Mouse (Mus musculus) embryo, embryonic 11 days (tissue): ENCODE results near the gene Jam2.

Source experiments
- DNase-seq: peaks from one replicate; pipeline ENCODE4 v3.0.0-alpha.2; 2015

Jam2 gene

DNA sequence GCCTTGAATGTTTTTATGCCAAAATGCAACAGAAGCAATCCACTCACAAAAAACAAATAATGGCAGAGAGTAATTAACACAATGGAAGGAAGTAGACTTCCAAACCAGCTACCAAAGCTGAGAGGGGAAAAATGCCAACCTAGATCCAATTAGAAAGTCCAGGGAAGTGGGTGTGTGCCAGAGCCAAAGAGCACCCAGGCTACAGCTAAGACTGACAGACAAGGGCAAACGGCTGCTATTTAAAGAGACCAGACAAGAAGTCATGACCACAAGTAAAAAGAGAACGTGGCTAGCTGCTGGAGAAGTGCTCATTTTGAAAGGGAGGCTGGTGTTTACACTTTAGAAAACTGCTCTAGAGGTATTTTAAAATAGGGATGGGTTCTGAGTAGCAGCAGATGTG lies 9.4 kb downstream of the Jam2 start:
- DNase-seq: no peak

DNA sequence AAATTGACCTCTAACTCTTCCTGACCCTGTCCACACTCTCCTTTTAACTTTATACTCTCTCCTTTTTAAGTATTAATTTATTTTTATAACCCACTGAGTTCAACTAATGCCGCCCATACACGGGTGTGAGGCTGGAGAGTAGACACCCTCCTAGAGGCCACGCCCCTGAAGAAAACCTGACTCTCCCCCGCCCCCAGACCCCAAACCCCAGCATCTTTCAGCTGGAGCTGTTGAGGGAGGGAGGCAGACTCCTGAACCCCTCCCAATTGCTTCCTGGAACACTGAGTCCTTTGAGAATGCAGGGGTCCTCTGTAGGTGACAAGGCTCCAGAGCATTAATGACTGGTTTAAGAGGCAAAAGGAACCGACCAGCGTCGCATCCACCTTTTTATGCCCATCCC lies 11.0 kb downstream of the Jam2 start:
- DNase-seq: no peak

DNA sequence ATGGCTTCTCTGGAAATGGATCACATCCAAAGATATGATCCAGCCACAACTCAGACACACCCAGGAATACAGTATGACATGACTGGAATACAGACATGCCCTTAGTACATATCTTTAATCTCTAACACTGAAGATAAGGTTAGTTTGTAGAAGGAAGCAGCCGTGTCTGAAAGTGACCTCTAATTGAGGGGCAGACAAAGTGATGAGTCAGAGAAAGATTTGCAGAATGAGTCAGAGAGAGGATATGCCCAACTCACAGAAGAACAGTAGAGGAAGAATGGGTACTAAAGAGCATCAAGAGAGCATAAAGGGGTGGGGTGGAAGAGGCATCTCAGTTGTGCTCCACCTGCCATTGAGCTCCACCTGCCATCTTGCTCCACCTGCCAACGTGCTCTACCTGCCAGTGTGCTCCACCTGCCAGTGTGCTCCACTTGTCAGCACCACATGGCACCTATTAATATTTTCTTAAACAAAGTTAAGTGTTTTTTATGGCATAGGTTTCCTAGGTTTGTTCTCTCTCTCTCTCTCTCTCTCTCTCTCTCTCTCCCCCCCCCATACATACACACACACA lies 16.8 kb downstream of the Jam2 start:
- no peak for DNase-seq

DNA sequence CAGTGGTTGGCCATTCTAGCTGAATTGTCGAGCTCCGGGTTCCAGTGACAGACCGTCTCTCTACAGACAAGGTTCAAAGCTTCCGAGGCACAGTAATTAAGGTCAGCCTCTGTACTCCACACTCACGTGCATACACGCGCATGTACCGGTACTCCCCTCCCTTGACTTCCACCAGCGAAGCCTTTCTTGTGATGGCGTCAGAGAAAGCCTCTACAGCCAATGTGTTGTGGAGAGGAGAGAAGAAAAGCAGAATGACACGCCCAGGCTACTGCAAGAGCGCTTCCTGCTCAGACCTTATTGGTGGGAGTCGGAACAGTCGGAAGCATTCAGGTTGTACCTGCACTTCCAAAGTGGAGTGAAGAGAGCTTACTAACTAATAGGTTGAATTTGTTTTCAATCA lies 19.5 kb downstream of the Jam2 start:
- no peak for DNase-seq

DNA sequence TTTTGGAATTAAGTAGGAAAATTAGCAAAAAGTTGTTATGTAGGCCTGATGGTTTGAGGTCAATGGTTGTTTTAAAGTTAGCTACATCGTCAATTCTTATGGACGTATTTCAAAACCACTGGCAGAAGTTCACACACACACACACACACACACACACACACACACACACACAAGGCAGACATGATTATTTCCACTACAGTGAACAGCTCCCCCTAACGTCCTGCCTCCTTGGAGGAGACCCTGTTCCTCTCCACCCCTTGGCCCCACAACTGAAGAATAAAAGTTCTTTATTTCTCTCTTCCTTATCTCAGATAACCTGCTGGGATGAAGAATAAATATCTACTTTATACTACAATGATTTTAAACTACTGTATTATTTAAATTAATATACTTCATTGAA lies 21.4 kb downstream of the Jam2 start:
- DNase-seq: no peak

DNA sequence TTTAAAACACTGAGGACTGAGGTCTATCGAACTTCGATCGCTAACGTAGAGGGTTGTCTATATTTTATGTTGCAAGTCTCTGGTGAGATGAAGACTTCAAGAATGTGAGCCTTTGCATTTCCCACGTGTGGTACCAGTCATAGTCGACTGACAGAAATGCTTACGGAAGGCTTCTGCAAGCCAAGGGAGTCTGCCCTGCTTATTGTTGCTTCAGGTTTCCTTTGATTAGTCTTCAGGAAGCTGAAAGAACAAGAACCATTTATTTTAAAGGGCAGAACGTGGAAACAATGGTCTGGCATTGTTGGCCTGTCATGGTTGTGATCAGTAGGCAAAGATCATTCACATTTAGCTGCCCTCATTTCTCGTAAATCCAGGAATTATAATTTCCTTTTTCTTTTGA lies 22.8 kb downstream of the Jam2 start:
- DNase-seq: no peak

DNA sequence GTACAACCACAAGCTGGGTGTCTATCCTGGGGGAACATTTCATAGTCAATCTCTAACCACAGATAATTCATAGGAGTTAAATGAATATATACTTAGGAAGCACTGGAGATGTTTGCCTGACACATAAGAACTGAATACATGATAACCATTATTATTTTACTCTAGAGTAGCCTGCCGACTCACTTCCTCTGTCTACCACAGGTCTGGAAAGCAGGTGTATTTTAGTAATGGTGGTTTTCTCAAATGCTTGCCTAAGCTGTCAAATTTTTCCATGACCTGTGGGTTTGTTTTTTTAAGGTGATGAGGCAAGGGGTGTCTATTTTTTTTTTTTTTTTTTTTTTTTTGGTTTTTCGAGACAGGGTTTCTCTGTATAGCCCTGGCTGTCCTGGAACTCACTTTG lies 26.1 kb downstream of the Jam2 start:
- DNase-seq: no peak

DNA sequence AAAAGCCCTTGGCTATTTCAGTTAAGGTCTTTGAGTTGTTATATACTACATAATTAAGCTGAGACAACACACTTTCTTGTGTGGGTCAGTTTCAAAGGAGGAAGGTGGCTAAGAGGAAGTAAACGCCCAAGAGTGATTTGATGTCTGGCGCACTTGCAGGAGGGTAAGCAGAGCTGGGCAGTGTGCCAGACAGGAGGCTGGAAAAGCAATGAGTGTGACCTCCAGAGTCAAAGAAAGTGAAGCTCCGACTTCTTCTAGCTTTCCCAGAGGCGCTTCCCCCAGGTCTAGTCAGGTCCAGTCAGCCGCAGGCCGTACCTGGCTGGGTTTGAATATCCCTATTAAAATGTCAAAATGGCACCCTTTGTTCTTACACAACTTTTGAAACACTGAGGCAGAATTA lies 28.3 kb downstream of the Jam2 start:
- no peak for DNase-seq

DNA sequence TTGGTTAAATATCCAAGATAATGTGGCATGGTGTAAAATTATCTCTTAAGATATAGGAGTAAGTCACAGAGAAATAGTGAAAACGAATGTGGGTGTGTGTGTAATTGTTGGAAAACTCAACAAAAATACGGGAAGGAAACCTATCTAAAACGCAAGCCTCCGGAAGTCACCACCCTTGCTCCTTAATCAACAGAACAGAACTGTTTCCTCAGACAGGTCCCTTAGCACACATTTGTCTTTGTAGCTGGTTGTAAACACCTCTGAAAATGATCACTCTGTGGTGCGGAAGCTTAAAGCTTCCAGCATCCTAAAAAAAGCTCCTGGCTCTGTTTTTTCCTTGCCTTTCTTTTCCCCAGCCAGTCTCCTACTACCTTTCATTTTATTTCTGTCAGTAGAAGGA lies 30.9 kb downstream of the Jam2 start:
- DNase-seq: no peak

DNA sequence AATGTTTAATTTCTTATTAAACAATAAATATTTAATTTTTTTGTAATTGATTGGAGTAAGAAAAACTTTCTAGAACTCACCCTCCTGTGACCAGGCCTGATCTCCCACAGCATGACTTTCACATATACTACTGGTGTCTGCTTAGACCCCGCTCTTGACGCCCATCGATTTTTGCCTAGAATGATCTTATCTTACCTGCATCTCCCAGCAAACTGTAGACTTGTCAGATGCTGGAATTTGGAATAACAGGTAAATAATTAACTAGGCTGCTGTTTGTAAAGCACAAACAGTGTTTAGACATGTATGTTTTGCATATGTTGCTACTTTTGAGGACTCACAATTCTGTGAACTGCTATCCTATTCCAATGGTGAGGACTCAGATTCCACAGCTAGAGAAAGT lies 32.3 kb downstream of the Jam2 start:
- DNase-seq: no peak

DNA sequence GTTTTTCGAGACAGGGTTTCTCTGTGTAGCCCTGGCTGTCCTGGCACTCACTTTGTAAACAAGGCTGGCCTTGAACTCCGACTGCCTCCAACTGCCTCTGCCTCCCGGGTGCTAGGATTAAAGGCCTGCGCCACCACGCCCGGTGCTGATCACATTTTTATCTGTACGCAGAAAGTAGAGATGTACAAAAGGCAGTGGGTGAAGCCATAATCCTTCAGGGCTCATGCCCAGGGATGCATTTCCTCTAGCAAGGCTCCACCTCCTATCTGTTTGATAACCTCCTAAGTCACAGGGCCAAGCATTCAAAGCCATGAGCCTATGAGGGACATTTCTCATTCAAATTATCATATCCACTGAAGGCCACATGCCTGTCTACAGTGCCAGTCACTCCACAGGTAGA lies 34.0 kb downstream of the Jam2 start:
- no peak for DNase-seq

DNA sequence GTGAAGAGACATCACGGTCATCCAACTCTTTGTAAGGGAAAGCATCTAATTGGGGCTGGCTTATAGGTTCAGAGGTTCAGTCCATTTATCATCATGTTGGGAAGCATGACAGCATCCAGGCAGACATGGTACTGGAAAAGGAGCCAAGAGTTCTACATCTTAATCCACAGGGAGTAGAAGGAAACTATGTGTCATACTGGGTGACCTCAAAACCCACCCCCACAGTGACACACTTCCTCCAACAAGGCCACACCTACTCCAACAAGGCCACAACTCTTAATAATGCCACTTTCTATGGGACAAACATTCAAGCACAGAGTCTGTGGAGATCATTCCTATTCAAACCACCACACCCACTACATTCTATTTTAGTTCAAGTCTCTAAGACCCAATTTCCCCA lies 36.3 kb downstream of the Jam2 start:
- no peak for DNase-seq

DNA sequence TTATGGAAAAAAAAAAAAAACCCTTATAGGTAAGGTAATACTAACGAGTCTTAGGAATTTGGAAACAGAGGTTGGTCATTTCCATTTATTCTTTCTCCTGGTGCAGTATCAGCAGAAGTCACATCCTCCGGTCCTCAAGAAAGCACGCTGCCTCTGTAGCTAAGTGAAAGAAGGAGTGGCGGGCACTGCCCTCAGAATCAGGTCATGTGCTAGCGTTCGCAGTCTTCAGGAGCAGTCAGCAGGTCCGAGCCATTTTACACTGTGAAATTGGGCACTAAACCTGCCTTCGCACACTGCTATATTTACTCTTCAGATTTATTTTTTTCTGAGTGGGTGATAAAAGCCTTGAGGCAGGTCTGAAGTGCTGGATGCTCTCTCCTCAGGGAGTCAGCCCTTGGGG lies 39.9 kb downstream of the Jam2 start:
- DNase-seq: no peak

DNA sequence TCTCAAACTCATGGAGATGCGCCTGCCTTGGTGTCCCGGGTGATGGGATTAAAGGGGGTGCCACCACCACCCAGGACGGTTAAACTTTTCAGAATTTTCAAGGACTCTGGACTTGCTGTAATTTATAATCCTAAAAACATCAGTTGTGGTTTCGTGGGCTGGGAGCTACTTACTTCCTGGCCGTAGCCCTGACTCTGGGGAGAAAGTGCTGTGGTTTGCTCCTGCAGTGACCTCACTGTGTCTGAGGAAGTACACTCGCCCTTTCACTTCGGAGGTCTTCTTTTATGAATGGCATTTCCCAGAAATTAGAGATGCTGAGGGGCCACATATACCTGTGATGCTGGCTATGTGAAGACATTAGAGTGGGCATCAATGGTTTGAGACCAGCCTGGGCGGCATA lies 40.6 kb downstream of the Jam2 start:
- DNase-seq: no peak

DNA sequence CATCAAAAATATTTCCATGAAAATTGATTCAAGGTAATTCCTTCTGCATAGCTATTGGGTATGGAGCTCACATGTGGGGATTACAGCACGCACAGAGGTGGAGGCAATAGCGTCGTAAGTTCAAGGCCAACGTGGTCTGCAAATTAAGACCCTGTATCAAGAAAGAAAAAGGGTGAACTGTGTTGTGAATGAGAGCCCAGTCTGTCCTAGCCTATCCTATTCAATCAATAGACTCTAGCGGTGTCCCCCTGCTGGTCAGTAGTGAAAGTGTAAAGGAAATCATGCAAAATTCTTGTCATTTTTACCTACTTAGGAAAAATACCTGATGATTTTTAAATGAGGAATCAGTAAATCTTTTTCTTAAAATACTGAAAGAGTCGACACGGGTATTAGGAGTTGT lies 43.5 kb downstream of the Jam2 start:
- peak; percentile 57 for DNase-seq

DNA sequence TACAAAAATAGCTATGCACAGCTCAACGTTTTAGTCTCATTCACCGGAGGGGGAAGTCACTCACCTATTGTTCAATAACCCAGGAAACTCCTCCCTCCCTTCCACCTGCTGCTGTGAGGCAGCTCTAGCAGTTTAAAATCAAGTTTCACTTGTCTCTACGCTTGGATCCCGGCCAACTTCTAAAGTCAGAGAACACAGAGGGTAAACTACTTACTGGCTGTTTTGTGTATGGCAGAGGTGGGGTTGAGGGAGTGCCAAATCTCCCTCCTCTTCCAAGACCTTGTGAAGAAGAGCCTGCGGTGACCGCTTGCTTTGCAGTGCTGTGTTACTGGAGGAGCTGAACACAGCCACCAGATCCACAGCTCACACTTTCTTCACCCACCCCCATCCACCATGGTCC lies 51.1 kb downstream of the Jam2 start:
- DNase-seq: no peak

DNA sequence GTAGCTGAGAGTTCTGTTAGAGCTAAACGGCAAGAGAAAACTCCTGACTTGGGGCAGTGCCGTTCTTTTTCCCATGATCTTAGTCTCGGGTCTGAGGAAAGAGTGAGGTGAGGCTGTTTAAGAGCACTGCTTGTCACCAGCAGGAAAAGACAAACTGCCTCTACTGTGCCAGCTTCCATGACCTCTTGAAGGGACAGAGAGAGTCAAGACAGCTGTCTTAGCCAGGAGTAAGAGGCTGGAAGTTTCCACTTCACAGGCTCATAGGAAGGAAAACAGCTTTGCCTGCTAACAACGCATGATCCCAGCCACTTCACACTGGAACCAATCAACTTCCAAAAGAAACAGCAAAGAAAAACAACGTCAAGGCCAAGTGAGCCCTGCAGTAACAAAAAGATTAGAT lies 57.8 kb downstream of the Jam2 start:
- no peak for DNase-seq

DNA sequence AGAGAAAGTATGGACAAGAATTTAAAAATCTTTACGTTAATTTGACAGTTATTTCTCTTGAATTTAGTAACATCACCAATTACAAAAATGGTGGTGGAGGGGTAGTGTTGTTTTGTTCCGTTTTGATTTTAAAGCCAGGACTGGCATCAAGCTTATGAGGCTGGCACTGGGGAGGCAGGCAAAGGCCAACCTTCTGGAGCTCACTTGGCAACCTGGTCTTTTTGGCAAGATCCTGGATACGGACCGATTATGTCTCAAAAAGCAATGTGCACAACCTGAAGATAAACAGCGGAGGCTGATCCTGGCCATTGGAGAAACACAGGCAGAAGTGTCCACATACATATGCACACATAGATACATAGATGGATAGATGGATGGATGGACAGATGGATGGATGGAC lies 58.8 kb downstream of the Jam2 start:
- DNase-seq: no peak

DNA sequence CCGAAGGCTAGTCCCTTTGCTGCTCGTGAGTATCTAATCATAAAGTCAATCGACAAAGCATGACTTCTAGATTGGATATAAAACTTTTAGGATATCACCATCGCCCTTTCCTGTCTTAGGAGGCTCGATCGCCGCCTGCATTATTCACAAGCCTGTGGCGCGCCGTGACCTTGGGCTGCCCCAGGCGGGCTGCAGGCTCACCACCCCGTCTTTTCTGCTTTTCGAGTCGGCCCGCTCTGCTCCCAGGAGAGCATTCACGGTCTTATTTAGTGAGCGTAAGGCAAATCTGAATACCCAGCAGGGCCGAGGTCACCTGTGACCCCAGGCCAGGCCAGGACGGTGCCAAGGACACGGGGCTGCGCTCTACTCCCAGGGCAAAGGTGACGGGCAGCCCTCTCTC lies 60.4 kb downstream of the Jam2 start:
- DNase-seq: peak; percentile 47

DNA sequence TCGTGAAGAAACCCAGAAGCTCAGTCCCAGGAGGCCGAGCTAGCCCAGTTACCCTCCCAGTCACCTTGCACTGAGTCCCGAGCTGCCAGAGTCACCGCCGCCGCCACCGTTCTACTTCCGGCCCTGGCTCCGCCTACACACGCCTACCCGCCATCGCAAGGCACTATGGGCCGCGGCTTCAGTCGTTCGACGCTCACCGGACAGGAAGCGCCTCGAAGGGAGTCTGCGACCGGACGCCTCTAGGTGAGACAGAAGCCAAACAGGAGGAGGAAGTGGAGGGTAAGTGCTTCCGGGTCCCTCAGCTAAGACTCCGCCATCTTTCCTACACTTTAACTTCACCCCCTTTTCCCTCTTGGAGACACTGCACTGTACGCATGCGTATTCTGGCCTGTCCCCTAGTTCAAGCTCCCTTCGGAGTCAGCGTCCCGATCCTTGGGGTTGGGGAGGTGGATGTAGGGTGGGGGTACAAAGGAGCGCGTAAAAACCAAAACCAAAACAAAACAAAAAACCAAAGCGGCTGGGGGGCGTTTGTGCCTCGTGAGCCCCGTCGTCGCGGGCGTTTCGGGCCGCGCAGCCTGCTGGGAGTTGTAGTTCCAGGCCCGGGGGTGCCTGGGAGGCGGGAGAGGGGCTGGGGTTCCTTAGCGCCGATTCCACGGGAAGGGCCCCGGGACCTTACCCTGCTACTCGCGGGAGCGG lies 61.0 kb downstream of the Jam2 start, which contains the start of gene Gabpa:
TSS of gene Gabpa (plus strand) at position 181 of the 696 bp plus-strand sequence.
- peak; percentile 98 for DNase-seq

DNA sequence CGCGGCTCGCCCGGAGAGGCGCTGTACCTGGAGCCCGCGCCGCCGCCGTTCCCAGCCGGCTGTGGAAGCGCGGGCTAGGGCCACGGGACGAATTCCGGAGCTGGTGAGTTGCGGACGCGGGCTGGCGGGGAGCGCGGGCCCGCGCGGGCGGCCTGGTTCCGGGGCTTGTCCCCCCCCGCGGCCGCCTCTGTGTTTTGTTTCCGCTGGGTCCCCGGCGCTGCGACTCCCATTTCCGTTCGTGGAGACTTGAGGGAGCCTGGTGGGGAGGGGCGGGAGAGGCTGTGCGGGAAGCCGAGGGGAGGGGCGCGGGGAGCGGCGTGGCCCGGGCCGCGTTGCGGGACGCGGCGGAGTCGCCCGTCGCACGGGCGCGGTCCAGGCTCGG lies 61.5 kb downstream of the Jam2 start, which contains the start of gene Atp5j:
TSS of gene Atp5j (minus strand) at position 185 of the 382 bp plus-strand sequence.
- peak; percentile 86 for DNase-seq

DNA sequence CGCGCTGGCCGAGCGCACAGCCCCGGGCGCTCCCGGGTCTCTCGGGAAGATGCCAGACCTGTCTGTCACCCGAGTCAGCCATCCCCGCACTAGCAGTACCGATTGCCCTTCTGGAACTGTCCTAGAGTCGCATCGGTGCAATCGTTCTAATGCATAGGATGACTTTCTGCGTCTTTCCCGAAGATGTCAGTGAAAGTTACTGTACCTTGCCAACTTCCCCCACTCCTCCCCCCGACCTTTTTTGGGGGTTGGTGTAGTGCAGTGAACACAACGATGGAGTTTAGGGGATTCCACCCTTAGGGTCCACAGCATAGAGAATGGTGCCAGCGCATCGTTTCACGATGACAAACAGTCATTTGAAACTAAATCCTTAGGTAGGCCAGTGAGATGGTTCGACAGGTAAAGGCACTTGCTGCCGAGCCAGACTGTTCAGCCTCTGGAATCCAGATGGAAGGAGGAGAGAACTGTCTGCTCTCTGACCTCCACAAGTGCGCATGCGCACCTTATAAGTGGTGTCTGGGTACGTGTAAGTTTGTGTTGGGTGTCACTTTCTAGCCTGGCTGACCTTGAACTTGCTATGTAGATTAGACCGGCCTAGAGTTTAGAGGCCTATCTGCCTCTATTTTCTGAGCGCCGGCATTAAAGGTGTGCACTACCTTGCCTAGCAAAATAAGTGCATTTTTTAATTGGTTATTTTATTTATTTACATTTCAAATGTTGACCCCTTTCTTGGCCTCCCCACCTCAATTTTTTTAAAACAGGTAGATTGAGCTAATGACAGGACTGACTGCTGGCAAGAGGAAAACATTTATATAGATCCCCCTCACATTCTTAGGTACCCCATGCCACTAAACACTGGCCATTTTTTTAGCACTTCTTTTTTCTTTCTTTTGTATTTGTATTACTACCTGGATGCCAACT lies 62.2 kb downstream of the Jam2 start:
- peak; percentile 72 for DNase-seq

DNA sequence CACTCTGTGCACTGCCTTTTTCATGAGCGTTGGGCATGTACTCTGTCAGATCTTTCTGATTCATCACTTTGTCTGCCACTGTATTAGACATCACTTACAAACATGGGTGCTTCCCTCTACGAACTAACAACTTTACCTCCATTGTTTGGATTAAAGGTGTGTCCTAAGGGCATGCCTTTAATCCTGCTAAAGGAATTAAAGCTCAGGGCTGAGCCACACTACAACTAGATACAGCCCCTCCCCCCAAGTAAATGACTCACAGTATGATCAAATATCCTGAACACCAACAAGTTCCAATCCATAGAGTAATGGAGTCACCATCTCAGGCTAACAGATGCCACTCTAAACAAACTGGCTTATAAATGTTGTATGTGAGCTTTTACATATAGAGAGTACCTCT lies 64.7 kb downstream of the Jam2 start:
- no peak for DNase-seq

DNA sequence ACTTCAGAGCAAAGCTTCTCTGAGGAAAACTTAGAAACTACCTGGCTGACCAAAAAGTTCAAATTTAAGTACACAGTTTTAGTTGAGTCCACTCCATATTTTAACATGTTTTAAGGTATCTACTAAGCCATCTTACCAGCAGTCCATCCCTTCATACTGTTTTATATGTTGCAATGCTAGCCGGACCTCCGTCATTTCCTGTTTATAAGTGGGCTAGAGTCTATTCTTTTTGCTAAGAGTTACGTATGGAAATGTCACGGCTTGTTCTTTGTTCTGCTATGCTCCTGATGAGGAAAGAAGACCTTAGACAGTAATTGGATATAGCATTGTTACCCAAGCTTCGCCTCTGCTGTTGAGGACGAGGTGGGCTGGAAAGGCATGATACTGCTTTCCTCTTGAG lies 79.6 kb downstream of the Jam2 start:
- DNase-seq: no peak
